Mouse (Mus musculus): ENCODE data around the gene Cd3e. TPM values are rescaled to one million over a fixed set of nuclear protein-coding genes. Genes with fewer than 3 reads are reported as not detected.
"Not testable (repeated sequence)": the region's sequence is repeated elsewhere in the genome, so short reads cannot be mapped to it uniquely, and the experiment has no call there.

Cd3e gene
- polyA plus RNA-seq, 1 experiment from 2014 or later, result not detected

- no peak within 1 kb of the TSS for H3K27ac ChIP-seq
- no peak within 1 kb of the TSS for H3K9ac ChIP-seq
- no peaks in the 10 kb centered on the region for H3K9me3 ChIP-seq
- 60% methylated on average over 5 of the region's 5 CpGs for WGBS
- ATAC-seq (ENCODE audit: low FRiP score, low read depth), result no peak
- no peak within 1 kb of the TSS for H3K4me3 ChIP-seq
- peaks cover 50% of the 10 kb centered on the region for H3K27me3 ChIP-seq
- no peaks in the 10 kb centered on the region for H3K36me3 ChIP-seq
- peak within 1 kb of the TSS; percentile 45 for H3K4me2 ChIP-seq (replicated peaks)
- H3K4me1 ChIP-seq, result peaks cover 37% of the 10 kb centered on the region
These were observed 30.1 kb upstream of the Cd3e start, which contains the start of gene Mpzl2 for GRCm38 (mm10) chr9:45039499-45039898. Gene Mpzl2, plus strand, starts transcription at chr9:45039799.

GRCm38 (mm10) chr9:45037803-45038202 is 28.4 kb upstream of the Cd3e start:
- Histone ChIP-seq H3K4me1 (peaks cover 27% of the 10 kb centered on the region), H3K27me3 (peaks cover 42% of the 10 kb centered on the region)
- 83% methylated on average over 1 of the region's 1 CpGs for whole genome bisulfite sequencing
- not testable (repeated sequence) for H3K4me3 ChIP-seq; H3K9me3 ChIP-seq; H3K27ac ChIP-seq; H3K9ac ChIP-seq; H3K36me3 ChIP-seq; H3K4me2 ChIP-seq (replicated peaks); ATAC-seq (ENCODE audit: low FRiP score, low read depth)

GRCm38 (mm10) chr9:45034526-45034925 is 25.1 kb upstream of the Cd3e start:
- ATAC-seq (ENCODE audit: low FRiP score, low read depth), result no peak
- Histone ChIP-seq H3K4me2 (replicated peaks) (no peak overlapping the region), H3K27me3 (peaks cover 18% of the 10 kb centered on the region), H3K4me3 (no peak overlapping the region), H3K36me3 (no peaks in the 10 kb centered on the region), H3K4me1 (no peaks in the 10 kb centered on the region), H3K27ac (no peak overlapping the region), H3K9me3 (no peaks in the 10 kb centered on the region), H3K9ac (no peak overlapping the region)
- WGBS, result 87% methylated on average over 3 of the region's 3 CpGs

GRCm38 (mm10) chr9:45032261-45032660 is 22.8 kb upstream of the Cd3e start:
- no peak overlapping the region for H3K27ac ChIP-seq
- H3K9me3 ChIP-seq, result no peaks in the 10 kb centered on the region
- WGBS, result 64% methylated on average over 2 of the region's 2 CpGs
- no peaks in the 10 kb centered on the region for H3K36me3 ChIP-seq
- no peaks in the 10 kb centered on the region for H3K4me1 ChIP-seq
- no peak overlapping the region for H3K4me2 ChIP-seq (replicated peaks)
- H3K4me3 ChIP-seq, result no peak overlapping the region
- 0 out of 2 replicates have a peak overlapping the region, but pooled peaks have one; percentile 21 for H3K9ac ChIP-seq
- peaks cover 7% of the 10 kb centered on the region for H3K27me3 ChIP-seq
- ATAC-seq (ENCODE audit: low FRiP score, low read depth), result no peak

- Histone ChIP-seq H3K9me3 (no peaks in the 10 kb centered on the region), H3K27me3 (peaks cover 4% of the 10 kb centered on the region), H3K27ac (no peak overlapping the region), H3K9ac (no peak overlapping the region), H3K4me1 (no peaks in the 10 kb centered on the region), H3K4me3 (no peak overlapping the region), H3K4me2 (replicated peaks) (no peak overlapping the region), H3K36me3 (no peaks in the 10 kb centered on the region)
- ATAC-seq (ENCODE audit: low FRiP score, low read depth), result no peak
- WGBS, result 69% methylated on average over 6 of the region's 6 CpGs
These were observed 20.9 kb upstream of the Cd3e start for GRCm38 (mm10) chr9:45030341-45030740.

GRCm38 (mm10) chr9:45027376-45027775 is 17.9 kb upstream of the Cd3e start:
- Histone ChIP-seq H3K4me1 (no peaks in the 10 kb centered on the region), H3K36me3 (no peaks in the 10 kb centered on the region), H3K27me3 (peaks cover 4% of the 10 kb centered on the region), H3K27ac (no peak overlapping the region), H3K4me2 (replicated peaks) (no peak overlapping the region), H3K9ac (no peak overlapping the region), H3K4me3 (no peak overlapping the region), H3K9me3 (no peaks in the 10 kb centered on the region)
- 71% methylated on average over 8 of the region's 8 CpGs for WGBS
- ATAC-seq (ENCODE audit: low FRiP score, low read depth), result no peak

- H3K4me1 ChIP-seq, result no peaks in the 10 kb centered on the region
- no peak overlapping the region for H3K9ac ChIP-seq
- no peaks in the 10 kb centered on the region for H3K36me3 ChIP-seq
- no peak overlapping the region for H3K4me2 ChIP-seq (replicated peaks)
- 75% methylated on average over 2 of the region's 2 CpGs for WGBS
- no peaks in the 10 kb centered on the region for H3K9me3 ChIP-seq
- H3K4me3 ChIP-seq, result no peak overlapping the region
- H3K27me3 ChIP-seq, result no peaks in the 10 kb centered on the region; the same call in none of the 2 replicates
- ATAC-seq (ENCODE audit: low FRiP score, low read depth), result no peak
- H3K27ac ChIP-seq, result no peak overlapping the region
These were observed 14.8 kb upstream of the Cd3e start for GRCm38 (mm10) chr9:45024187-45024586.

- Histone ChIP-seq H3K27me3 (no peaks in the 10 kb centered on the region; the same call in 1 of the 2 replicates), H3K27ac (no peak overlapping the region), H3K4me1 (no peaks in the 10 kb centered on the region), H3K4me2 (replicated peaks) (no peak overlapping the region), H3K36me3 (no peaks in the 10 kb centered on the region), H3K9me3 (no peaks in the 10 kb centered on the region), H3K9ac (no peak overlapping the region), H3K4me3 (no peak overlapping the region)
- WGBS, result 61% methylated on average over 3 of the region's 3 CpGs
- no peak for ATAC-seq (ENCODE audit: low FRiP score, low read depth)
These were observed 14.2 kb upstream of the Cd3e start for GRCm38 (mm10) chr9:45023638-45024037.

GRCm38 (mm10) chr9:45022800-45023199 is 13.4 kb upstream of the Cd3e start:
- no peaks in the 10 kb centered on the region for H3K9me3 ChIP-seq
- 14% methylated on average over 3 of the region's 3 CpGs for WGBS
- no peaks in the 10 kb centered on the region for H3K27me3 ChIP-seq
- H3K36me3 ChIP-seq, result no peaks in the 10 kb centered on the region
- no peak overlapping the region for H3K27ac ChIP-seq
- H3K4me3 ChIP-seq, result no peak overlapping the region
- no peaks in the 10 kb centered on the region for H3K4me1 ChIP-seq
- no peak overlapping the region for H3K9ac ChIP-seq
- no peak overlapping the region for H3K4me2 ChIP-seq (replicated peaks)
- ATAC-seq (ENCODE audit: low FRiP score, low read depth), result no peak

- no peak overlapping the region for H3K27ac ChIP-seq
- H3K9me3 ChIP-seq, result no peaks in the 10 kb centered on the region
- 69% methylated on average over 11 of the region's 11 CpGs for WGBS
These were observed 8.6 kb upstream of the Cd3e start for GRCm38 (mm10) chr9:45018031-45018430.

GRCm38 (mm10) chr9:45015841-45016240 is 6.4 kb upstream of the Cd3e start:
- Histone ChIP-seq H3K4me3 (no peak overlapping the region), H3K9me3 (no peaks in the 10 kb centered on the region), H3K27ac (no peak overlapping the region), H3K9ac (no peak overlapping the region), H3K4me1 (no peaks in the 10 kb centered on the region), H3K36me3 (no peaks in the 10 kb centered on the region), H3K27me3 (no peaks in the 10 kb centered on the region), H3K4me2 (replicated peaks) (no peak overlapping the region)
- WGBS, result 65% methylated on average over 3 of the region's 3 CpGs
- no peak for ATAC-seq (ENCODE audit: low FRiP score, low read depth)

More at GRCm38 (mm10) chr9:45018031-45018430, 8.6 kb upstream of the Cd3e start:
- no peaks in the 10 kb centered on the region for H3K36me3 ChIP-seq
- no peak overlapping the region for H3K4me2 ChIP-seq (replicated peaks)
- no peak overlapping the region for H3K4me3 ChIP-seq
- no peaks in the 10 kb centered on the region for H3K4me1 ChIP-seq
- ATAC-seq (ENCODE audit: low FRiP score, low read depth), result no peak
- H3K27me3 ChIP-seq, result no peaks in the 10 kb centered on the region
- H3K9ac ChIP-seq, result no peak overlapping the region

GRCm38 (mm10) chr9:45014879-45015278 is 5.5 kb upstream of the Cd3e start:
- ATAC-seq (ENCODE audit: low FRiP score, low read depth), result no peak
- Histone ChIP-seq H3K27me3 (no peaks in the 10 kb centered on the region), H3K9ac (no peak overlapping the region), H3K4me1 (no peaks in the 10 kb centered on the region), H3K9me3 (no peaks in the 10 kb centered on the region), H3K36me3 (no peaks in the 10 kb centered on the region), H3K4me2 (replicated peaks) (no peak overlapping the region), H3K4me3 (no peak overlapping the region), H3K27ac (no peak overlapping the region)
- WGBS, result 46% methylated on average over 2 of the region's 2 CpGs

- no peak overlapping the region for H3K9ac ChIP-seq
- no peak overlapping the region for H3K27ac ChIP-seq
- no peaks in the 10 kb centered on the region for H3K36me3 ChIP-seq
- no peak for ATAC-seq (ENCODE audit: low FRiP score, low read depth)
- H3K27me3 ChIP-seq, result no peaks in the 10 kb centered on the region
- H3K4me1 ChIP-seq, result no peaks in the 10 kb centered on the region
- H3K4me3 ChIP-seq, result no peak overlapping the region
- 45% methylated on average over 6 of the region's 6 CpGs for WGBS
- no peak overlapping the region for H3K4me2 ChIP-seq (replicated peaks)
- no peaks in the 10 kb centered on the region for H3K9me3 ChIP-seq
These were observed 1.9 kb upstream of the Cd3e start for GRCm38 (mm10) chr9:45011291-45011690.
